Mouse (Mus musculus) hematopoietic multipotent progenitor cell, adult 10-12 weeks (in vitro differentiated cells): ENCODE data around the gene Trmt61a. TPM values are rescaled to one million over a fixed set of nuclear protein-coding genes. Genes with fewer than 3 reads are reported as not detected.

ENCODE experiments used
- polyA plus RNA-seq: library from polyadenylated mRNA; stranded (reverse); fragments of >175 nt; gene quantifications from 2 replicates; pipeline ENCODE4 v1.2.3, GENCODE M21; 2012; ENCODE audit warnings: low replicate concordance

Gene Trmt61a
- 16.3 and 18.1 TPM in 2 replicates for polyA plus RNA-seq

DNA sequence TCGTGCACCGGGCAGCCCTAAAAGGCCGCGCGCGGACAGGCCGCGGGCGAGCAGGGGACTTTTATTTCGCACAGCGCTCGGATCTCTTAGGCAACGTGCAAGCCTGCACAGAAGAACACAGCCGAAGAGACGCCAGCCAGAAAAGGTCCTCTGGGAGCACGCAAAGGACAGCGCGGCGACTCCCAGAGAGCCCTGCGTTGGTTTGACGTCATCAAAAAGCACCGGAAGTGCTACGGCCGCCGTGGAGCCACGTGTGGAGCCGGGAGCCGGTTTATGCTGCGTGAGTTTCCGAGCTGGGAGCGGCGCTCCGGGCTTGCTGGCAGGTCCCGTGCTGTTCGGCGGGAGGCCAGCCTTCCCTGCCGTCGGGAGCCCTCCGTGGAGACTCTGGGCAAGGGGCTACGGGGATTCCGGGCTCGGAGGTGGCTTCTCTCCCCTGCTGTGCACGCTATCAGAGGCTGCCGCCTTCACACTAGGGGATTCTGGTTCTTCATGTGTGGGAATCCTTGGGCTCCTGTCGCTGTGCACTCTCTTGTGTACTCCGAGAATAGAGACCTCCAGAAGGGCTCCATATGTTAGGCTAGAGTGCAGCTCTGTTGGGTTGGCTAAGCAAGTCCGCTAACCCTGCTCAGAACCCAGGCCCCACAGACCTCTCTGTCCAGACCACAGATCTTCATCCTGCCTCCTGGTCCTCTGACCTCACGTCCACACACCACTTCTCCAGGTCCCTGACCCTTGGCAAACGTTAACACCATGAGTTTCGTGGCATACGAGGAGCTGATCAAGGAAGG is at the start of gene Trmt61a:
Gene Trmt61a, plus strand, starts transcription at position 224 of the 788 bp plus-strand sequence.

DNA sequence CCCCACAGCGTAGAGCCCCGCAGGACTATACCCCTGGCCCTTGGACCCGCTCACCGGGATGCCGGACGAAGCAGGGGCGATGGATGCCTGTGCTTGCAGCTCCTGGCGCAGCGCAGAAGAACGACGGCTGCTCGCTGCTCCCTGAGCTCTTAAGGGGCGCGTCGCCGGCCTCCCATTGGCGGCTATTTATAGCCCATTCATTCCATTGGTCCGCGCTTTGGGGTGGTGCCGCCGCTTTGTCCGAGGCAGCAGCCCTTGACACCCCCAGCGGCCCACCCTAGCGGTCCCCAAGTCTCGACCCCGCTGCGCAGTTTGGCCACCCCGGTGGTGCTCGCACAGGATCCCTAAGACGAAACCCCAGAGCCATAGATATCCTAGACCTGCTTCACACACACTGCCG is 5.7 kb upstream of the Trmt61a start, which contains the start of gene Ckb:
Gene Ckb, minus strand, starts transcription at position 163 of the 400 bp plus-strand sequence.

DNA sequence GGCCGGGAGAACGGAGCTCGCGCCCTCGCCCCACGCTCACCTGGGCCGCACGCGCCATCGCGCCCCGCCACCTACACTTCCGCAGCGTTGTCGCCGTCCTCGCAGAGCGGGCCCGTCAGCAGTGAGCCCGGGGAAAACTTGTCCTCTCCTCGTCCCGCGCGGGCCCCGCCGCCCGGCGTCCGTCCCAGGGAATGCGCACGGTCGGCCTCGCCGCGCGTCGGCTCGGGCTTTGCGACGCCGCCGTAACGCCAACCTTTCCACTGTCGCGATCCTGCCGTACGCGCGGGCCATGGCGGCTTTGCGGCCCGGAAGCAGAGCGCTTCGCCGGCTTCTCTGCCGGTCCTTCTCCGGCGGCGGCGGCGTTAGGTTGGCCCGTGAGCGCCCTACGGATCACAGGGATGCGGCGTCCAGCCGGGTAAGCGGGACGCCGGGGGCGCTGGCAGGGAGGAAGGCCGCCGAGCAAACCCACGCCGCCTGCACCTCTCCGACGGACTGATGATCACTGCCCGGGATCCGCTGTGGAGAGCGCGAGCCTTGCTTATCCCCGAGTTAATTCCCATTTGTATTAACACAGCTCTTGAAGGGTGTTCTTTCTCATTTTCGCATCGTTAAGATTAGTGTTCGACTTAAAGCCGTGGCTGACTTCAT is 35.2 kb downstream of the Trmt61a start, which contains the start of the genes Bag5 and Apopt1:
Gene Bag5, minus strand, starts transcription at position 254 of the 648 bp plus-strand sequence.
Gene Apopt1, plus strand, starts transcription at position 258 of the 648 bp plus-strand sequence.

Other genes with a start within 250 kb of the Trmt61a start
- 22.9 and 55.2 TPM in 2 replicates for gene Tnfaip2, start 235.6 kb upstream of the Trmt61a start, polyA plus RNA-seq
- 0.23 TPM in 1 of 2 replicates, not detected in the other for gene Gm266, start 192.3 kb upstream of the Trmt61a start, polyA plus RNA-seq
- gene Eif5, start 140.1 kb upstream of the Trmt61a start, polyA plus RNA-seq = 96.4 and 163 TPM in 2 replicates
- gene Mark3, start 103.6 kb upstream of the Trmt61a start, polyA plus RNA-seq = 14.6 and 17.3 TPM in 2 replicates
- gene Ckb, start 5.8 kb upstream of the Trmt61a start, polyA plus RNA-seq = 65.3 and 88.1 TPM in 2 replicates
- gene Bag5, start 35.2 kb downstream of the Trmt61a start, polyA plus RNA-seq = 7.7 and 8.3 TPM in 2 replicates
- 82.3 and 167 TPM in 2 replicates for gene Apopt1, start 35.2 kb downstream of the Trmt61a start, polyA plus RNA-seq
- gene Klc1, start 80.7 kb downstream of the Trmt61a start, polyA plus RNA-seq = 74.5 and 84.9 TPM in 2 replicates
- gene Xrcc3, start 135.8 kb downstream of the Trmt61a start, polyA plus RNA-seq = 2.9 and 3.6 TPM in 2 replicates
- gene Zfyve21, start 136.1 kb downstream of the Trmt61a start, polyA plus RNA-seq = 4.7 and 5.4 TPM in 2 replicates
- gene Ppp1r13b, start 230.0 kb downstream of the Trmt61a start, polyA plus RNA-seq = 19.9 and 26.9 TPM in 2 replicates